Mouse (Mus musculus): Measurements from ENCODE around the gene Retreg3. TPM values are rescaled to one million over a fixed set of nuclear protein-coding genes. Genes with fewer than 3 reads are reported as not detected.
A peak's percentile ranks its signal among the peaks of the same experiment; 100 is the strongest.

Retreg3 gene
- total RNA-seq, 2 experiments from 2014 or later = 37.7 to 40.0 TPM

DNA sequence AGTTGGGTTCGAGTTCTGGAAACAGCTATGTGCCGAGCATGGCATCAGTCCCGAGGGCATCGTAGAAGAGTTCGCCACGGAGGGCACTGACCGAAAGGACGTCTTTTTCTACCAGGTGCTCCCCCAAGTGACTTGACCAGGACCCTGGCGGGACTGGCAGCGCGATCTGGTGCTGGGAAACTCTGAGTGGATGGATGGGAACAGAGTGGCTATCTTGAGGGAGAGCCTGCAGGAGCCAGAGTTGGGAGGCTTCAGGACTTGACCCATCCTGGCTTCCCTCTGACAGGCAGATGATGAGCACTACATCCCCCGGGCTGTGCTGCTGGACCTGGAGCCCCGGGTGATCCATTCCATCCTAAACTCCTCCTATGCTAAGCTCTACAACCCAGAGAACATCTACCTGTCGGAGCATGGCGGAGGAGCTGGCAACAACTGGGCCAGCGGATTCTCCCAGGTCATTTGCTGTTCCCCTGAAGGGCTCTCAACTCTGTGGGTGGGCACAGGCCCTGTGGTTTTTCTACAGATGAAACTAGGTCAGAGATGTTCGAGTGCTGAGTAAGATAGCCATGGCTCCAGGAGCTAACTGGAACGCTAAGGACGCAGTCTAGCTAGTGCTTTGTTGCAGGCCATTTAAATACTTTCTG is 974 bp upstream of the Retreg3 start:
- DNase-seq = no peak
- intact Hi-C loops (cut with DNase I) = no loop called here

DNA sequence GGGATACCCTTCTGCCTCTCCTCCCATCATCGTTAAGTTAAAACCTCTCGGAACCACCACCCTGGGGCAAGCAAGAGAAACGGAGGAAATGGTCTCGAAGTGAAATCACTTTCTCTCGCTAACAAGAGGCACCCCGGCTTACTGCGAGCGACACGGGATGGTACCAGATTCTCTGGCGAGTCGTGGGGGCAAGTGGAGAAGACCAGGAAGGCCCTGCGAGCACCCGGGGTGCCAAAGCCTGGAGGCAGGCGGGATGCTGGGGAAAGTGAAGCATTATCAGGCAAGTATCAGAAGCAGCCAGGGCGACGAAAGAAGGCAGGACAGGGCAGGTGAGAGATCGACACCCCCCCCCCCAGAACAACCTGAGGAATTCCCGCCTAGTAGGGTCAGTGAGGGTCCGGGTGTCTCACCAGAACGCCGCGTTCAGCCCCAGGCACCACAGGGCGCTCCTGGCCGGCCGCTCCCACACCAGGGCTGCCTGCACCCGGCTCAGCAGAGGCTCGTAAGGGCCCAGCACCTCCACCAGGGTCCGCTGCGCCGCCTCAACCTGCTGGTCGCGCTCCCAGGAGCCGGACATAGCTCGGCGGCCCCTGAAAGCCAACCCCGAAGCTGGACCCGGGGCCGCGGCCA is 447 bp downstream of the Retreg3 start:
- DNase-seq = no peak
- intact Hi-C loops (cut with DNase I) = loop anchor here (2.0 kb wide), 1 partner anchor 20 kb away; no protein-coding TSS in a partner anchor

DNA sequence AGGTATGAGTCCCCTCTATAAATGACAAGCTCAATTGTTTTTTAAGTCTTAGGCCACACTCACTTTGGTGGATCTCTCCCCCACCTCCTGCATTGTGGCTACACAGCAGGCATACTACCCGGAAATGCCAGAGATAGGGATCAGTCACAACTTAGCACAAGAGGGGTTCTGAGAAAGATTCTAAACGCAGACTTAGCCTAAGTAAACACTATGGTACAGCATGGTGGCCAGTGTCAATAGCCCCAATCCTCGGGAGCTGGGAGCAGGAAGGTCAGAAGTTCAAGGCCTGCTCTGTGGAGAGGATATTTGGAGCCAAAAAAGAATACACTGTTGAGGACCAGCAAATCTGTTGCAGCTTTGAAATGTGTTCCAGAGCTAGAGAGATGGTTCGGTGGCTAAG is 1.6 kb downstream of the Retreg3 start:
- DNase-seq = no peak
- intact Hi-C loops (cut with DNase I) = loop anchor here (2.0 kb wide), 1 partner anchor 19 kb away; no protein-coding TSS in a partner anchor

DNA sequence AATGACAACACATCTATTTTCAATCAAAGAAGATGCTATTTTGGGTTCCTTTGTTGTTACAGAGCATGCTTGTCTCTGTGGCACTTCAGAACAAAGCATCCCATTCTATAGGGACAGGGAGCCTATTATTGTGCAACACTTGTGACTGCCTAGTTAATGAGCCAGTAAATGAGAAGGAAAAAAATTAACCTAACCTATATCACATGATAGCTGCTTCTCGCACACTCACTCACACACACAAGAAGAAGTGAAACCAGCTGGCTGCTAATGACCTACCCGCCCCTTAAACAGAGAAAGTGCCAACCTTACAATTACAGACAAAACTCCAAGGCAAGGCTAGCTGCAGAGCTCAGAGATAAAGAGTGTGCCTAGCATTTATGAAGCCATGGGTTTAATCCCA is 4.1 kb downstream of the Retreg3 start:
- intact Hi-C loops (cut with DNase I) = no loop called here
- no peak for DNase-seq

DNA sequence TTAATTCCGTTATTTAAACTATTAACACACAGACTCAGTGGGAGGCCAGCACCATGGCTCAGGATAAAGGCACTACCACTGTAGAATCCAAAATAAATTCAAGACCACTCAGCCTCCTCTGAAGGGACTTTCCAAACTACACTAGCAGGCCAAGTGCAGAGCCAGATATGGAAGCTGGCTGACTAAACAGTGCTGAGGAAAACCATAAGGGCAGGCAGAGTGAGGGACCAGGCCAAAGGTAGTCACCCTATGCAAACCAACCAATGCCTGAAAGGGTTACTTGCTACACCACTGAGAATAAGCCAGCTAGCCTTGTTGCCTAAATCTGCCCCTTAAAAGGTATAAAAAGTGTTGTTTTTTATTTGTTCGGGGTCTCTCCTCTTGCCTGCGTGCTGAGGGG is 7.5 kb downstream of the Retreg3 start:
- DNase-seq = no peak
- intact Hi-C loops (cut with DNase I) = no loop called here

DNA sequence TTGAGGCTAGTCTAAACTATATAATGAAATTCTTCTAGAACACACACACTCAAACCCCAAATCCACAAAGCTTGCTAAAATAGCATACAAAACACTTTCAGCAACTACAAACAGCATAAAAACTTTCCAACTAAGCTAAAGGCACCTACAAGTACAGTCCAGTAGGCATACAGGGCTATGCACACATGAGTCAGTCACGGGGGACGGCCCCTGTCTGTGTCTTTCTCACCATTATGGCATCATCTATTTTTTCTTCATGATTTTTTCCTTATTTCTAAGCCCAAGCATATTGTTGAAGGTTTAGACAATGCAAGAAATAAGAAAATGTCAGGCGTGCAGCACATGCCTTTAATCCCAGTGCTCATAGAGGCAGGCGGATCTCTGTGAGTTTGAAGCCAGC is 8.5 kb downstream of the Retreg3 start:
- intact Hi-C loops (cut with DNase I) = no loop called here
- DNase-seq = no peak

DNA sequence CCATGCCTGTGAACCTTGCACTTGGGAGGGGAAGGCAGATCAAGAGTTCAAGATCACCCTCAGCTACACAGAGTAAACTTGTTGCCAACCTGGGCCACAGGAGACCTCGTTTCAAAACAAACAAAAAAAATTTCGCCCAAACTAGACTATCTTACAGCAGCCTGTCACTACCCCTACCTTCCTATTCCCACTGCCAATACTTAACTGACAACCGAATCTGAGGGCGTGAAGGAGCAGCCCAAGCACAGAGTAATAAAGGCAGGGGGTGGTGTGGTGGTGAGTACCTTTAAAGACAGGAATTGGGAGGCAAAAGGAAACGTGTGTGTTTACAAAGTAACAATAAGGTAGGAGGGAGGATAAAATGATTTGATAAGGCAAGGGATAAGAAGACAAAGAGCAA is 9.0 kb downstream of the Retreg3 start:
- intact Hi-C loops (cut with DNase I) = no loop called here

DNA sequence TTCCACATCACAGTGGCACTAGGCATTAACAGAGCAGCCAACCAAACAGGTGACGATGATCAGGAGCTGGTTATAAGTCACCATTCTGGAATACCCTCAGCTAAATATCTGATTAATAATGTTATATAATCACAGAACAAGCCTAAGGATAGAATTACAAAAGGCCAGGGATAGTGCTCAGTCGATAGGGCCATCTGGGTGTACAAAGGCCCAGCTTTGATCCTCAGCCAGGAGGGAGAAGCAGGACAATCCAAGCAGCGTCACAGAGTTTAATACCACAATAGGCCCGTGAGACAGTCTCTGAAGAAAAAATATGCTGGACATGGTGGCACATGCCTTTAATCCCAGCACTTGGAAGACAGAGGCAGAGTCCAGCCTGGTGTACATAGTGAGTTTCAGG is 10.3 kb downstream of the Retreg3 start:
- no peak for DNase-seq
- intact Hi-C loops (cut with DNase I) = no loop called here

More for the DNA sequence above, 9.0 kb downstream of the Retreg3 start:
- DNase-seq = no peak

DNA sequence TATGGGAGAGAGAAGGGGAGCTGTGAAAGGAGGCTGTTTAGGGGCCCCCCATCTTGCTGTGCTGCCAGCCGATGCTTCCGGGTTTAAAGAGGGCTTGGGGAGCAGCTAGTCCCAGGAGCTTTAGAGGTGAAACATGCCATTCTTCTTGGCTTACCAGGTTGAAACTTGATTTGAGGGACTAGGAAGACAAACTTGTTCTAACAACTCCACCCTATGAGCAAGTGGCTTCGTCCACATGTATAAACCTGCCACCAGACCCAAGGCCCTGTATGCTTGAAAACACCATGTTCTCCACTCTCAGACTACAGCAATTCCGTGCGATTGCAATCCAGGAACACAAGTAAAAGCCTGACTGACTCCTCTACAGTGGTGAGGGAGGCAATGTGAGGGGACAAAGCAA is 16.7 kb downstream of the Retreg3 start:
- DNase-seq = no peak
- intact Hi-C loops (cut with DNase I) = no loop called here

DNA sequence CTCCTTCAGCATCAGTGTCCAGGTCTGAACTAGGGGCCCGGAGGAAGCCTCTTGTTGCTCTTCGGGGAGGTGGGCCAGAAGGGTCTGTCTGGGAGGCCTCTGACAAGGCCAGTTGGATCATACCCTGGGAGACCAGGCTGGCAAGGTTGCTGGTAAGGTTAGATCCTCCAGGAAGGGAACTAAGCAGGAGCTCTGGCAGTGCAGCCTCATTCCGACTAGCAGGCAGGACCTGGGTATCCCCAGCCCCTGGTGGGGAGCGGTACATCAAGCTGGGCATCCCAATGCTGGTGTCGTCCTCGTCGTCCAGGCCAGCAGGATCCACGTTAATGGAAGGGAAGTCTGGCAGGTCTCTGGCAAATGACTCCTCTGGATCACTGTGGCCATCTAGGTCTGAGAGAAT is 21.5 kb downstream of the Retreg3 start:
- intact Hi-C loops (cut with DNase I) = loop anchor here (2.0 to 5.0 kb wide), 2 partner anchors 21 to 204 kb away; partner anchors contain the start of genes Becn1, Retreg3 and Tubg1
- no peak for DNase-seq

DNA sequence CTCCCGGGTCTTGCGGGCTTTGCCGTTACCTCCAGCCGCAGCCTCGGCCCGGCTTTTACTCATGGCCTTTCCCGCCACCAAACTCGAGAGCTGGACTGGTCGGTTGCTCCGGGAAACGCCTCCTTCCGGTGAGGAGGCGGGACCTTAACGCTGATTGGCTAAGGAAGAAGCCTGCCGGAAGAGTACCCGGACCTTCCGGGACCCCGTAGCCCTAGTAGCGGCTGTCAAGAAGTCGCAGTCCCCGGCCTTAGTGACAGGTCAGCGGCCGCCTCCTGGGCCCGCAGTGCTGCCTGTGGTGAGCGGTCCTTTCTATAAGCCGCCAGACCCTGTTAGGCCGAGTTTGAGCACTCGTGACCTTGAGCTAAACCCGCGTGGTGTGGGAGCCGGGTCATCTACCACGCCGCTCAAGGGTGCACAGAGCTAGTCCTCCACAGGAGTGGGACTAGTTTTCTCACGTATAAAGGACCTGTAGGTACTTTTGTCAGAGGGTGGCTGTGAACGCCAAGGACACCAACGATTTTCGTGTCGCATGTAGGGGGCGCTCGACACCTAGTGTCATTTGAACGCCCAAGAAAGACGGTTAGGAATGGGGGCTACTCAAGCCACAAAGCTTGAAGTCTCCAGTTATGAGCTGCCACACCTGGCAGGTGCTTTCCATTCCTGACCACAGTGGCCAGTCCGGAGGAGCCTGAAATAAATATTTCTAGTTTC is 24.2 kb downstream of the Retreg3 start, which contains the start of gene Psmc3ip:
Psmc3ip (minus strand) TSS at position 123 of the 711 bp plus-strand sequence.
- DNase-seq = peak; percentile 94 to 97
- intact Hi-C loops (cut with DNase I) = loop anchor here (1.0 to 5.0 kb wide), 2 partner anchors 80 to 207 kb away; partner anchors contain the start of genes Becn1 and Ccr10

DNA sequence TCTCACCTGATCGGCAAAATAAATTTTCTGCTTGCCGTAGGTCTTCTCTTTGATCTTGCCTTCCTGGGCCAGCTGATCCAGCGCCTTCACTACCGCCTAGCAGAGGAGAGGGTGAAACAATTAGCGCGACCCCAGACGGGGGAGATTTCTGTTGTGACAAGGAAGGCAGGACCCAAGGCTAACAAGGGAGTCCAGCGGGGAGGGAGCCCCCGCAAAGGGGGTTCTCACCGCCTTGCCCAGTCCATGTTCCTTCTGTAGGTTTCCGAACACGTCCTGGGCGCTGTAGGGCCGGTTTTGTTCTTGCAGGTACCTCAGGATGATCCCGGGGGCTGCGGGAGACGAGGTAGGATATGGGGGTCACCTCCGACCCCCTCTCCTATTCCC is 24.8 kb downstream of the Retreg3 start:
- intact Hi-C loops (cut with DNase I) = loop anchor here (1.0 to 5.0 kb wide), 2 partner anchors 80 to 207 kb away; partner anchors contain the start of genes Becn1 and Ccr10
- DNase-seq = peak in 1 of 2 experiments; percentile 18

DNA sequence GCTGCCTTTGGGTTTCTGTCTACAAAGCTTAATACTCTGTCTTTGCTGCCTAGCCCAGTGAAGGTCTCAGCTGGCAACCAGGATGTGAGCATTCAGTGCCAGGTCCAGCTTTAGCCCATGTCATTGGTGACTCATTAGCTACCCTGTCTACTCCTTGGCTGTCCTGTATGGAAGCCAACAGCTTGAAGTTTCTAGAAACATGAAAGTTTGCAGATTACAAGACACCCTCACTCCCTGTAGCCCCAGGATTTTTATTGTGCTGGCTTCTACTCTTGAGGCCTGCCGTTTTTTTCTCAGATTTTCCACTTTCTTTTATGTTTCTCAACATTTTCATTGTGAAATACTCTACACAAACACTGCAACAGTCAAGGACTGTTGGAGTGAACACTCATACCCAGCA is 29.8 kb downstream of the Retreg3 start:
- intact Hi-C loops (cut with DNase I) = no loop called here
- DNase-seq = no peak

DNA sequence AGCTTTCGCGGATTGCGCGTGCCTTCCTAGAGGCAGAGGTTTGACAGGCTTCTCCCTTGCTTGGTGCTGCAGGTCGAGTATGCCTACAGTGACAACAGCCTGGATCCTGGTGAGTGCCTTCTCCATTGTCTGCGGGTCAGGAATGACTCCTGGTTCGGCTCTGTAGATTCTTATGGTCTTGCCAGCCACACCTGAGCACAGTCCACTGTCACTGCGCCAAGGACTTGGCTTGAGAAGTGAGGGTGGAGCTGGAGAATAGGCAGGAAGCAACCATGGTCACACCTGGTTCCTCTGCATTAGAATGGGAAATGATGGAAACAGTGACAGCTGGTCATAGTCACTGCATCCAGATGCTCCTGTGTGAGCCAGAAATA is 32.0 kb downstream of the Retreg3 start:
- intact Hi-C loops (cut with DNase I) = no loop called here
- no peak for DNase-seq

DNA sequence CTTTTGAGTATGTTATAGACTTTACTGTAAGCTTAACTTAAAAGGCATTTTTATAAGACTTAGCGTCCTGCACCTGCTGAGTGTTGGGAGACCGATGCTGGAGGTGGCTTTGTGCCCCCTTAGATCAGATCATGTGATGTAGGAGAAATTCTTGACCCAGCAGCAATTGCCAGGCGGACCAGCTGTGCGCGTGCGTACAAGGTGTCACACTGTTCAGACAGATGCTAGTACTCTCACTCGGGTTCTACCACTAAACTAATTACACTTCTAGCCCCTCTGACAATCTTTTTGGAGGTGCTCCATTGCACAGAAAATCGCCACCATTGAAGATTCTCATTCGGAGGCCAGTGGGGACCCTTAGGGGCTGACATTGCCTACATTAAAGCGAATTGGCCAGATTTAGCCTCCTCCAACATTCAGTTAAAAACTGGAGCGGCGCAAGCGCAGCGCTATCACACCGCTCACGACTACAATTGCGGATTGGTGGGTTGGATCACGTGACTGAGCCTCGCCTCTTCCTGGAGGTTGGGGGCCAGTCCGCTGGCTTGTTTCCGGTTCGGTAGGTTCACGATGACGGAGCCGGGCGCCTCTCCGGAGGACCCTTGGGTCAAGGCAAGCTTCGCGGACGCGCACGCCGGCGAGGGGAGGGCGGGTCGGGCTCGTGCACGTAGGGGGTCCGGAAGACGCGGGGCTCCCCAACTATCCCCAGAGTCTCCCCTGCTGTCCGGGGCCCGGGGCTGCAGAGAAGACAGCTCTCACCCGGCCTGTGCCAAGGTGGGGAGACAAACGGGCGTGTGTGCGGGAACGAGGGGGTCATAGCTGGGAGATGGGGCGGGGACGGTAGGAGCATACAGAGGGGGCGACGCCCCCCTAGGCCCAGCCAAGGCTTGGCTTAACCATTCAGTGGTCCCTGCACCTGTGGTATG is 32.7 kb downstream of the Retreg3 start, which contains the start of gene Mlx:
Mlx (plus strand) TSS at position 522 of the 926 bp plus-strand sequence.
- peak; percentile 86 to 90 for DNase-seq
- intact Hi-C loops (cut with DNase I) = no loop called here

DNA sequence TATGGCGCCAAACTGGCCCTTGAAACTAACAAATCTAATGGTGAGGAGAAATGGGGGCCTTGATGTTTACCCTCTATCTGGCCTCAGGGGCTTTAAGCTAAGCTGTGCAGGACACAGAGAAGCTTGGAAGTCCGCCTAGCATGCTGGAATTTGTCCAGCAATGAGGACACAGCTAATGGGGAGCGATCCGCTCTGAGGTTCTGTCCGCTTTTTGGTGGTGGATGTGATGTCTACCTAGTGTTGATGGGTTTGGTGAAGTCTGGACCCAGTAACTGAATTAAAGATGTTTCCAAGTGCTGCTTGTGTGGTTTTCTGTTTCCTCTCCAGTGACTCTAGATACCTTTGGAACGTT is 33.4 kb downstream of the Retreg3 start:
- intact Hi-C loops (cut with DNase I) = no loop called here
- no peak for DNase-seq

DNA sequence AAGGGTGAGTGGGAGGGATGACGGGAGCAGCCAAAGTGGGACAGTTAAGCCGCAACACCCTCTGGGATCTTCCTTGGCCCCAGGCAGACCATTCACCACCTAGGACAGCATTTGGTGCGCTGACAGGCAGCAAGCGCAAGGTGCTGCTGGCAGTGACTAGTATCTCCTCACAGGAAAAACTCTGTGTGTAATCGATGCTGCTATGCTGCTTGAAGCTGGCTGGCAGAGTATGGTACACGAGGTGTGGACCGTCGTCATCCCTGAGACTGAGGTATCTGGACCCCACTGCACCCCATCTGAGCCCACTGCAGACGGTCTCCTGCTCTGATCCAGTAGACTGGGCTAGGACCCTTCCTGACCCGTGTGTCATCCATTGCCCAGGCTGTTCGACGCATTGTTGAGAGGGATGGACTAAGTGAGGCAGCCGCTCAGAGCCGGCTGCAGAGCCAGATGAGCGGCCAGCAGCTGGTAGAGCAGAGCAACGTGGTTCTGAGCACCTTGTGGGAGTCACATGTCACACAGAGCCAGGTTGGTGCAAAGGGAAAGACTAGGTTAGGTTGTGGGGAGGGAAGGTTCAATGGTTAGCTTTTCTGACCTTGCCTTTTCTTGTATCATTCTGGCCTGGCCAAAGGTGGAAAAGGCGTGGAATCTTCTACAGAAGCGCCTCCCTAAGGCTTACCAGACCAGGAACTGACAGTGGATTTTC is 33.9 kb downstream of the Retreg3 start:
- intact Hi-C loops (cut with DNase I) = no loop called here
- DNase-seq = no peak

DNA sequence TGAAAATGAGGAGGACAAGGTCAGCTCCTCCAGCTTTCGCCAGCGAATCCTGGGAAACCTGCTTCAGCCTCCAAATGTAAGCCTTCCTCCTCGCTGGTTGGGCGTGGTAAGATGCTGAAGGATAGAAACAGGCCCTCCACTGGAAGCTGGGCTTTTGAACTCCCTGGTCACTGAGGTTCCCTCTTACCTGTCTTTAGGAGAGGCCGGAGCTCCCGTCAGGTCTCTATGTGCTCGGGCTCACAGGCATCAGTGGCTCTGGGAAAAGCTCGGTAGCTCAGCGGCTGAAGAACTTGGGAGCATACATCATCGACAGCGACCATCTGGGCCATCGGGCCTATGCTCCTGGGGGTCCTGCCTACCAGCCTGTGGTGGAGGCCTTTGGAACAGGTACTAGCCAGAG is 34.9 kb downstream of the Retreg3 start:
- DNase-seq = no peak
- intact Hi-C loops (cut with DNase I) = no loop called here

DNA sequence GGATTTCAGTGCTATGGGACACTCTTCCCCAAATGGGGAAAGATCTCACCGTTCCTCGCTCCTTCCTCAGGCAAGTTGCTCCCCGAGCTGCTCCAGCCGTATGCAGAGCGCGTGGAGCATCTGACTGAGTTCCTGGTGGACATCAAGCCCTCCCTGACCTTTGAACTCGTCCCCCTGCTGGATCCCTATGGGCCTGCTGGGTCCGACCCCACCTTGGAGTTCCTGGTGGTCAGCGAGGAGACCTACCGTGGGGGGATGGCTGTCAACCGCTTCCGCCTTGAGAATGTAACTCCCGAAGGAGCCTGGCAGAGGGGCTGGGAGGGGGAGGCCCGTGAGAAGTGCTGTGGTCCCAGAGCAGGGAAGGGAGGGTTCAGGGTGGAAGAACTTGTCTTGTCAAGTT is 35.4 kb downstream of the Retreg3 start:
- intact Hi-C loops (cut with DNase I) = no loop called here
- DNase-seq = no peak

Data from heart, postnatal 14 days (tissue).